Mouse (Mus musculus) forebrain, embryonic 14.5 days (tissue): ENCODE measurements around the gene Gm7030. TPM values are rescaled to one million over a fixed set of nuclear protein-coding genes. Genes with fewer than 3 reads are reported as not detected.
"Not testable (repeated sequence)": the region's sequence is repeated elsewhere in the genome, so short reads cannot be mapped to it uniquely, and the experiment has no call there.

ENCODE experiments used
- ATAC-seq: fragments of 200-750 bp; cut with Nextera tagmentation; 2 replicates; pipeline ENCODE4 v1.8.0; 2017; ENCODE audit warnings: mild to moderate bottlenecking, moderate library complexity
- DNase-seq: peaks from one replicate; pipeline ENCODE4 v3.0.0-alpha.2; 2015; ENCODE audit warnings: low spot score
- H3K27ac ChIP-seq: fragments of 300-500 bp; sonication (generic); 2 replicates; pipeline ENCODE4 v1.5.1; 2014; ENCODE audit warnings: low read depth, mild to moderate bottlenecking, control low read depth, low read length, moderate library complexity
- H3K27me3 ChIP-seq: fragments of 300-500 bp; sonication (generic); replicated peaks from 2 replicates; pipeline ENCODE4 v1.6.1; 2014; ENCODE audit warnings: low read length, control low read depth, mixed read lengths; ENCODE audit not compliant: control insufficient read depth, insufficient read depth
- H3K36me3 ChIP-seq: fragments of 300-500 bp; sonication (generic); 2 replicates; pipeline ENCODE4 v1.6.1; 2014; ENCODE audit warnings: low read length, control low read depth; ENCODE audit not compliant: control insufficient read depth, insufficient read depth
- H3K4me1 ChIP-seq: fragments of 300-500 bp; sonication (generic); 2 replicates; pipeline ENCODE4 v1.6.1; 2014; ENCODE audit warnings: antibody characterized with exemption, low read length, control low read depth; ENCODE audit not compliant: control insufficient read depth, insufficient read depth
- H3K4me2 ChIP-seq: fragments of 300-500 bp; sonication (generic); 2 replicates; pipeline ENCODE4 v1.6.1; 2014; ENCODE audit warnings: mild to moderate bottlenecking, control low read depth, low read length
- H3K4me3 ChIP-seq: fragments of 300-500 bp; sonication (generic); 2 replicates; pipeline ENCODE4 v1.5.1; 2014; ENCODE audit warnings: low read depth, low read length, control low read depth
- H3K9ac ChIP-seq: fragments of 300-500 bp; sonication (generic); 2 replicates; pipeline ENCODE4 v1.6.1; 2014; ENCODE audit warnings: mild to moderate bottlenecking, low read length, control low read depth, moderate library complexity
- H3K9me3 ChIP-seq: fragments of 300-500 bp; sonication (generic); replicated peaks from 2 replicates; pipeline ENCODE4 v1.6.1; 2016; ENCODE audit warnings: low read length, control low read depth, mixed read lengths; ENCODE audit not compliant: control insufficient read depth
- WGBS: fragments of 180-500 bp; shearing (Covaris S2); extraction: QIAGEN DNeasy Blood & Tissue Kit; methylation state at CpG from one replicate; pipeline ENCODE4 v1.1.7; 2014; 5-methylcytosine and 5-hydroxymethylcytosine counted together
- polyA plus RNA-seq: library from polyadenylated mRNA; unstranded; fragments of >200 nt; fragmentation: Nextera tagmentation; extraction: Ambion mirVana; gene quantifications from 2 replicates; pipeline ENCODE4 v1.2.1, GENCODE M21; 2014

Gene Gm7030
- polyA plus RNA-seq = not detected in 2 replicates

- not testable (repeated sequence) for H3K4me3 ChIP-seq, H3K27ac ChIP-seq, H3K9me3 ChIP-seq, H3K27me3 ChIP-seq, H3K36me3 ChIP-seq, H3K4me1 ChIP-seq, ATAC-seq, DNase-seq, H3K9ac ChIP-seq, H3K4me2 ChIP-seq
- 19% methylated on average over 26 of the region's 28 CpGs for WGBS
Observed at GRCm38 (mm10) chr17:36128968-36129817, at the start of gene Gm7030. Gm7030 (minus strand) TSS chr17:36129425.

- not testable (repeated sequence) for H3K9me3 ChIP-seq, ATAC-seq, H3K27me3 ChIP-seq, H3K27ac ChIP-seq, H3K4me1 ChIP-seq, H3K36me3 ChIP-seq
- peak; percentile 30 for DNase-seq
- H3K4me3 ChIP-seq = peak overlapping the region; percentile 21
- 0 out of 2 replicates have a peak overlapping the region, but pooled peaks have one; percentile 17 for H3K9ac ChIP-seq
- peak overlapping the region; percentile 50 for H3K4me2 ChIP-seq
- under 1% methylated on average over 40 of the region's 40 CpGs for WGBS
Observed at GRCm38 (mm10) chr17:36178938-36179337, 49.7 kb upstream of the Gm7030 start.

DNA sequence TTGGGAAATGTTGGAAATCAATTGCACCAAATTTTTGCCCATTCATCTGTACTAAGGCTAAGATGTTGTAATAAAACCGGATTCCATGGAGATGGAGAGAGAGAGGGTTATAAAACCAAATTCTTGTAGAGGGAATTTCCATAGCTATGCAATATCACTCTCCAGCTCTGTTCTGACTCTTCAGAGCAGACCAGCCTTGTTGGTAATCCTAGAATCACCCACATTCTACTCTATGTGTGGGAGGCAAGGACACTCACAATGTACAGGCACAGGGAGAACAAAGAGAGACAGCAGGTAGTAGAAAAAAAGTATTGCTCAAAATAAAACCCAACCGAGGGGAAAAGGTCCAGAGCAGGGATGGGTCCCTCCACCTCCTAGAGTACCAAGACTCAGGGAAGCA is 46.9 kb upstream of the Gm7030 start:
- H3K4me1 ChIP-seq, H3K9me3 ChIP-seq, DNase-seq, H3K27ac ChIP-seq, H3K4me2 ChIP-seq, H3K9ac ChIP-seq, H3K27me3 ChIP-seq, H3K4me3 ChIP-seq, H3K36me3 ChIP-seq, ATAC-seq: not testable (repeated sequence)
- no CpG with 5 or more reads among the region's 2 CpGs for WGBS

DNA sequence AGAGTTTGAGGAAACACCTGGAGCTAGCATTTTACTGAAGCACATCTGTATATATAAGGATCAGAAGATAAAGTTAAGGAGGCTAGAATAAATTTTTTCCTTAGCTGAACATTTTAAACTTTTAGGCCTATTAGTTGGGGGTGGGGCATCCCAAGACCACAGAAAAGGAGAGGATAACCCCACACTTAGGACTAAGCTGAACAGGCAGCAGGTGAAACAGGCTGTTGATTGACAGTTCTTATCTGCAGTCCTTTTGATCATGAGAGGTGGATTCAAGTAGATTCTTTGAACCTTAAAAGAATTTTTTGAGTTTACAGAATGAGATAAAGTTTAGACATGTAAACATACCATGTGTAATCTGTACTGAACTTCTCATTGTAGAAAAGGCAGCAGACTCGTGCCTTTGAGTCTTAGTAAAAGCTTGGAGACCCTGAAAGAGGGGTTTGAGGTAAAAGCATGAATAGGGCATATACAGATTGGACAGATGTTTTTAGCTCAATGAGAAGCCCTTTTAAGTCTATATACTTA is 41.1 kb upstream of the Gm7030 start:
- Histone ChIP-seq H3K4me2 (no peak overlapping the region), H3K9me3 (no peaks in the 10 kb centered on the region), H3K9ac (no peak overlapping the region), H3K36me3 (no peaks in the 10 kb centered on the region), H3K4me1 (no peaks in the 10 kb centered on the region), H3K27ac (no peak overlapping the region), H3K4me3 (no peak overlapping the region), H3K27me3 (peaks cover 29% of the 10 kb centered on the region)
- WGBS = 44% methylated on average over 1 of the region's 1 CpGs
- no peak for DNase-seq
- no peak for ATAC-seq

DNA sequence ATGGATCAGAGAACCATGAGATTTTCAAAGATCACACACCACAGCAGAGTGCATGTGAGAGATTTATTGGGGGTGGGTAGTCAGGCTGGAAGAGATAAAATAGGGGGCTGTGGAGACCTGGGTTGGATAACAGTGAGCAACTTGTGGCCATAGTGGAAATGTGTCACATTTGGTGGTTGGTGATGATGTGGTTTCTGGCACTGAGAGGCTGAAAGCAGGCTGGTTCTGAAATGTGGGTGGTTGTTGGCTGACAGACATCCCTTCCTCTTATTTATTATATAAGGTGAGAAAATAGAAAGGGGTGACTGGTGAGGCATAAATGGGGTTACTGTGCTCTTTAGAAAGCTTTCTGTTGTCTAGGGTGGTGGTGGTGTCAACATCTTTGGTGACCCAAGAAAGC is 40.5 kb upstream of the Gm7030 start:
- H3K4me3 ChIP-seq = no peak overlapping the region
- no peaks in the 10 kb centered on the region for H3K9me3 ChIP-seq
- no peak overlapping the region for H3K27ac ChIP-seq
- H3K4me2 ChIP-seq = no peak overlapping the region
- H3K4me1 ChIP-seq = no peaks in the 10 kb centered on the region
- H3K9ac ChIP-seq = no peak overlapping the region
- ATAC-seq = no peak
- H3K27me3 ChIP-seq = peaks cover 35% of the 10 kb centered on the region
- no peak for DNase-seq
- no peaks in the 10 kb centered on the region for H3K36me3 ChIP-seq

GRCm38 (mm10) chr17:36169094-36169493 is 39.9 kb upstream of the Gm7030 start:
- not testable (repeated sequence) for H3K4me2 ChIP-seq, H3K4me3 ChIP-seq, DNase-seq, H3K9ac ChIP-seq, H3K9me3 ChIP-seq, H3K4me1 ChIP-seq, H3K36me3 ChIP-seq, H3K27ac ChIP-seq, ATAC-seq
- 80% methylated on average over 1 of the region's 1 CpGs for WGBS
- peaks cover 38% of the 10 kb centered on the region for H3K27me3 ChIP-seq

DNA sequence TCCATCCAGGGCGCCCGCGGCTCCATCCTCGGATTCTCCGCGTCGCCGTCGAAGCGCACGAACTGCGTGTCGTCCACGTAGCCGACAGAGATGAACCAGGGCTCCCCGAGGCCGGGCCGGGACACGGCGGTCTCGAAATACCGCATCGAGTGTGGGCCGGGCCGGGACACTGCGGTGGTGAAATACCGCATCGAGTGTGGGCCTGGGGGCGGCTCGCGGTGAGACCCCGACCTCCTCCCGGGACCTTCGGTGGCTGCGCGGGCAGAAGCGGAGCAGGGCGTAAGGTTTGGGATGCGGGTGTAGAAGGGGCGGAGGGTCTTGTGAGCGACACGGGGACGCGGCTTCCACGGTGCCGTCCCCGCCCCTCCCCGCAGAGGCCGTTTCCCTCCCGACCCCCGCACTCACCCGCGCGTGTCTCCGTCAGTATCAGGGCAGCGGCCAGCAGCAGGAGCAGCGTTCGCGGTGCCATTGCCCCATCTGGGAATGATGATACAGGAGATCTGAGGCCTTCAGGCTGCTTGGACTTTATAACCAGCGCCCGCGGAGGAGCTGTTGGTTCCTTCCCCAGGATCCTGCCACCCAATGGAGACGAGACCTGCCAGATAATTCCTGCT is 38.9 kb upstream of the Gm7030 start, which contains the start of gene Gm8909:
Gene Gm8909, minus strand, starts transcription at position 499 of the 614 bp plus-strand sequence.
- H3K27ac ChIP-seq = no peak within 1 kb of the TSS
- H3K36me3 ChIP-seq = no peaks in the 10 kb centered on the region
- no peak for ATAC-seq
- H3K27me3 ChIP-seq = peaks cover 46% of the 10 kb centered on the region
- no peak within 1 kb of the TSS for H3K9ac ChIP-seq
- H3K4me1 ChIP-seq = no peaks in the 10 kb centered on the region
- no peak for DNase-seq
- H3K9me3 ChIP-seq = no peaks in the 10 kb centered on the region
- peak within 1 kb of the TSS; percentile 13 for H3K4me3 ChIP-seq
- peak within 1 kb of the TSS; percentile 34 for H3K4me2 ChIP-seq
- WGBS = under 1% methylated on average over 59 of the region's 63 CpGs

DNA sequence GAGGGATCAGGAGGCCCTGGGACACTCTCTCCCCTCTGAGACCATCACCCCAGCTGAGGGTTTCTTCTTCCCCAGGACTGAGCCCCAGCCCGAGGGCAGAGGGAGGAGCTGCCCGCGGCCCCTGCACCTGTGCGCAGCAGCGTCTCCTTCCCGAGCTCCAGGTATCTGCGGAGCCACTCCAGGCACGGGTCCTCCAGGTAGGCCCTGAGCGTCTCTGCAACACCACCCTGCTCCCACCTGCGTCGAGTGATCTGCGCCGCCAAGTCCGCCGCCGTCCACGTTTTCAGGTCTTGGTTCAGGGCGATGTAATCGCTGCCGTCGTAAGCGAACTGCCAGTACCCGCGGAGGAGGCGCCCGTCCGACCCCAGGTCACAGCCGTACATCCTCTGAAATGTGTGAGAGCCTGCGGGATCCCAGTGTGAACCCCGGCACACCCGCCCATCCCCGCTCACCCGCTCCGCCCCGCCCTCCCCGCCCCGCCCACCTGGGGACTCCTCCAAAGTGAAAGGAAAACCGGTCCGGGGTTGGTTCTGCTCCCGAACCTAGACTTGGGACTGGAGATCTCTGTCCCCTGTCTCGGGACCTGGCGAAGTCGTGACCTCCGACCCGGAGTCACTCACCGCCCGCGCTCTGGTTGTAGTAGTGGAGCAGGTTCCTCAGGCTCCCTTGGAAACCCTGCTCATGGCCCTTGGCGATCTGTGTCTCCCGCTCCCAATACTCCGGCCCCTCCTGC is 38.2 kb upstream of the Gm7030 start:
- Histone ChIP-seq H3K9me3 (no peaks in the 10 kb centered on the region), H3K27me3 (peaks cover 48% of the 10 kb centered on the region), H3K27ac (no peak overlapping the region), H3K4me3 (peak overlapping the region; percentile 13), H3K36me3 (no peaks in the 10 kb centered on the region), H3K4me1 (no peaks in the 10 kb centered on the region), H3K9ac (no peak overlapping the region), H3K4me2 (peak overlapping the region; percentile 34)
- no peak for ATAC-seq
- no peak for DNase-seq
- under 1% methylated on average over 48 of the region's 51 CpGs for WGBS
